Mouse (Mus musculus): ENCODE results near the gene Frmd4b. TPM values are rescaled to one million over a fixed set of nuclear protein-coding genes. Genes with fewer than 3 reads are reported as not detected.
A peak's percentile ranks its signal among the peaks of the same experiment; 100 is the strongest.

Gene Frmd4b
- polyA plus RNA-seq, 1 experiment from 2014 or later = 14.0 TPM

DNA sequence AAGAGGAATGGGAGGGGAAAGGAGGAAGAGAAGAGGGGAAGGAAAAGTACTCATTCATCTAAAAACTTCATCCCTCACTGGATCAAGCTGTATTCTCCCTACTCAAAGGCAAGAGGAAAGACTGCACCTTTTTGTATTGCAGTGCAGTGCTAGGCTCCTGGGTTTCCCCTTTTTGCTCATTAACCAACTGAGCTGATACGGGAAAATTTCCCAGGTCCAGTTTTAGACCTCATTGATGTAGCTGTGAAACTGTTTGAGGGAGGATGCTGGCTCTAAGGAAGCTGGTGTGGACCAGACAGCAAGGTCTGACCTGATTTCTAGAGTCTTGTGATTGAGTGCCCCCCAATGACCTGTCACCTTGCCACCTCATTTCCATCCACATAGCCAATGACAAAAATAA is 121.3 kb downstream of the Frmd4b start:
- Histone ChIP-seq H3K36me3 (ENCODE audit: insufficient read depth, low read length) (no peaks in the 10 kb centered on the region), H3K9ac (ENCODE audit: low read depth, low read length) (no peak overlapping the region), H3K27ac (no peak overlapping the region), H3K4me3 (replicated peaks; ENCODE audit: low read depth, low read length) (no peak overlapping the region), H3K9me3 (replicated peaks; ENCODE audit: low read length) (no peaks in the 10 kb centered on the region), H3K27me3 (ENCODE audit: insufficient read depth, low read length) (no peaks in the 10 kb centered on the region), H3K4me2 (ENCODE audit: low read length) (no peak overlapping the region), H3K4me1 (replicated peaks; ENCODE audit: insufficient read depth, low read length) (no peaks in the 10 kb centered on the region)
- TF ChIP-seq CTCF (IDR thresholded peaks at IDR 0.05; ENCODE audit: low read depth) = no peak
- ATAC-seq (replicated peaks; ENCODE audit: low FRiP score, low read depth) (no peak), DNase-seq (ENCODE audit: low spot score) (no peak)
- WGBS = 71% methylated on average over 1 of the region's 1 CpGs

GRCm38 (mm10) chr6:97491065-97491464 is 126.3 kb downstream of the Frmd4b start:
- no peak for DNase-seq (ENCODE audit: low spot score)
- 81% methylated on average over 5 of the region's 5 CpGs for WGBS
- Histone ChIP-seq H3K27ac (no peak overlapping the region), H3K4me3 (replicated peaks; ENCODE audit: low read depth, low read length) (no peak overlapping the region), H3K4me2 (ENCODE audit: low read length) (no peak overlapping the region), H3K4me1 (replicated peaks; ENCODE audit: insufficient read depth, low read length) (peaks cover 6% of the 10 kb centered on the region; the same call in 1 of the 2 replicates), H3K36me3 (ENCODE audit: insufficient read depth, low read length) (no peaks in the 10 kb centered on the region), H3K27me3 (ENCODE audit: insufficient read depth, low read length) (peaks cover 2% of the 10 kb centered on the region; the same call in 1 of the 2 replicates), H3K9ac (ENCODE audit: low read depth, low read length) (no peak overlapping the region), H3K9me3 (replicated peaks; ENCODE audit: low read length) (no peaks in the 10 kb centered on the region)
- no peak for ATAC-seq (replicated peaks; ENCODE audit: low FRiP score, low read depth)
- TF ChIP-seq CTCF (IDR thresholded peaks at IDR 0.05; ENCODE audit: low read depth) = peak; percentile 31; the same call in 1 of the 2 replicates

DNA sequence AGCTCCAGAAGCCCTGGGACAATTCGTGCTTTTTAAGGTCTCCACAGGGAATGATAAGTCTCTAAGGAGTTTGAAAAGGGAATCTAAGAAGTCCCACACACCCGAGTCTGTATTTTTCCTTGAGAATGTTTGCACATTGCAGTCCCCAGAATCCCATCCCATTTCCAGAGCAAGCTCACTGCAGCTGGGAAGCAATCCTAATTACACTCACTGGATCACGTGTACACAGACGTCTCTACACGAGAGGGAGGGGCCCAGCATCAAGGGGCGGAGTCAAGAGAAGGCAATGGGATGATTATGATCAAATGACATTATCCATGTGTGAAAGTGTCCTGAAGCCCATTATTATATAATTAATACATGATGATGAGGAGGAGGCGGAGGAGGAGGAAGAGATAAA is 128.5 kb downstream of the Frmd4b start:
- Histone ChIP-seq H3K27me3 (ENCODE audit: insufficient read depth, low read length) (peaks cover 5% of the 10 kb centered on the region; the same call in 1 of the 2 replicates), H3K9ac (ENCODE audit: low read depth, low read length) (no peak overlapping the region), H3K27ac (no peak overlapping the region), H3K4me1 (replicated peaks; ENCODE audit: insufficient read depth, low read length) (peaks cover 6% of the 10 kb centered on the region; the same call in 1 of the 2 replicates), H3K36me3 (ENCODE audit: insufficient read depth, low read length) (no peaks in the 10 kb centered on the region), H3K9me3 (replicated peaks; ENCODE audit: low read length) (no peaks in the 10 kb centered on the region), H3K4me3 (replicated peaks; ENCODE audit: low read depth, low read length) (no peak overlapping the region), H3K4me2 (ENCODE audit: low read length) (no peak overlapping the region)
- ATAC-seq (replicated peaks; ENCODE audit: low FRiP score, low read depth) (no peak), DNase-seq (ENCODE audit: low spot score) (peak; percentile 51)
- no peak for TF ChIP-seq CTCF (IDR thresholded peaks at IDR 0.05; ENCODE audit: low read depth)
- 30% methylated on average over 7 of the region's 7 CpGs for WGBS

DNA sequence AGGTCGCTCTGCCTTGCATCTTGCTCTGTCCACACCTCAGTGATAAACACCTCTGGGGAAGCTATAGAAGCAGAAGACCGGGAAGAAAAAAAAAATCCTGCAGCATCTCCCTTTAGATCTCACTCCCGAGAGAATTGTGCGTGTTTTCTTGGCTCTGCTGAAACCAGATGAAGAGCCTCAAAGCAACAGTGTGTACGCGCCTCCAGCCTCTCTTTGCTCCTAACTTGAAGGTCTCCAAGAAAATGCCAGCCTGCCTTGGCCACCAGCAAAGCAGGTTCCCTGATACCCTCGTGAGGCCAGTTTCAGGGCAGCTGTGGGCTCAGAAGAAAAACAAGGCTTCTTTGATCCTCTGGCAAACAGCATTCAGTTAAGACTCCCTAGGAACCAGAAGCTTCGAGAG is 129.1 kb downstream of the Frmd4b start:
- no peaks in the 10 kb centered on the region for H3K9me3 ChIP-seq (replicated peaks; ENCODE audit: low read length)
- no peak for DNase-seq (ENCODE audit: low spot score)
- peaks cover 6% of the 10 kb centered on the region; the same call in 1 of the 2 replicates for H3K4me1 ChIP-seq (replicated peaks; ENCODE audit: insufficient read depth, low read length)
- no peak overlapping the region for H3K27ac ChIP-seq
- no peak for ATAC-seq (replicated peaks; ENCODE audit: low FRiP score, low read depth)
- TF ChIP-seq CTCF (IDR thresholded peaks at IDR 0.05; ENCODE audit: low read depth) = no peak
- H3K36me3 ChIP-seq (ENCODE audit: insufficient read depth, low read length) = no peaks in the 10 kb centered on the region
- 21% methylated on average over 8 of the region's 8 CpGs for WGBS
- H3K9ac ChIP-seq (ENCODE audit: low read depth, low read length) = no peak overlapping the region
- H3K4me2 ChIP-seq (ENCODE audit: low read length) = peak overlapping the region; percentile 93
- H3K4me3 ChIP-seq (replicated peaks; ENCODE audit: low read depth, low read length) = no peak overlapping the region
- peaks cover 5% of the 10 kb centered on the region; the same call in 1 of the 2 replicates for H3K27me3 ChIP-seq (ENCODE audit: insufficient read depth, low read length)

GRCm38 (mm10) chr6:97487535-97488081 is 129.7 kb downstream of the Frmd4b start:
- no peak for TF ChIP-seq CTCF (IDR thresholded peaks at IDR 0.05; ENCODE audit: low read depth)
- Histone ChIP-seq H3K4me1 (replicated peaks; ENCODE audit: insufficient read depth, low read length) (peaks cover 6% of the 10 kb centered on the region; the same call in 1 of the 2 replicates), H3K9ac (ENCODE audit: low read depth, low read length) (peak overlapping the region; percentile 57), H3K4me3 (replicated peaks; ENCODE audit: low read depth, low read length) (peak overlapping the region; percentile 50), H3K27me3 (ENCODE audit: insufficient read depth, low read length) (peaks cover 5% of the 10 kb centered on the region; the same call in 1 of the 2 replicates), H3K27ac (no peak overlapping the region), H3K9me3 (replicated peaks; ENCODE audit: low read length) (no peaks in the 10 kb centered on the region), H3K4me2 (ENCODE audit: low read length) (peak overlapping the region; percentile 93), H3K36me3 (ENCODE audit: insufficient read depth, low read length) (no peaks in the 10 kb centered on the region)
- ATAC-seq (replicated peaks; ENCODE audit: low FRiP score, low read depth) (peak; percentile 90), DNase-seq (ENCODE audit: low spot score) (peak; percentile 44)
- WGBS = 1% methylated on average over 40 of the region's 40 CpGs

GRCm38 (mm10) chr6:97486813-97487361 is 130.5 kb downstream of the Frmd4b start:
- Histone ChIP-seq H3K4me1 (replicated peaks; ENCODE audit: insufficient read depth, low read length) (peaks cover 6% of the 10 kb centered on the region; the same call in 1 of the 2 replicates), H3K9ac (ENCODE audit: low read depth, low read length) (peak overlapping the region; percentile 57; the same call in 1 of the 2 replicates), H3K36me3 (ENCODE audit: insufficient read depth, low read length) (no peaks in the 10 kb centered on the region), H3K27me3 (ENCODE audit: insufficient read depth, low read length) (peaks cover 5% of the 10 kb centered on the region; the same call in 1 of the 2 replicates), H3K4me3 (replicated peaks; ENCODE audit: low read depth, low read length) (peak overlapping the region; percentile 50), H3K9me3 (replicated peaks; ENCODE audit: low read length) (no peaks in the 10 kb centered on the region), H3K4me2 (ENCODE audit: low read length) (peak overlapping the region; percentile 93), H3K27ac (no peak overlapping the region)
- WGBS = 3% methylated on average over 11 of the region's 11 CpGs
- DNase-seq (ENCODE audit: low spot score) = peak; percentile 60
- TF ChIP-seq CTCF (IDR thresholded peaks at IDR 0.05; ENCODE audit: low read depth) = no peak
- ATAC-seq (replicated peaks; ENCODE audit: low FRiP score, low read depth) = no peak
